ENCODE assay signal across 7 mouse cellular contexts in genomic region chr4:98107093-98107453, GRCm38 (mm10).
DNase-seq lines count a peak whose midpoint lies in the region; ATAC-seq lines count a peak whose summit lies in the region.

No protein-coding gene starts in this region.

- H3K36me3 ChIP-seq in kidney, embryonic 16.5 days (ENCODE audit: insufficient read depth, low read length): no peaks in the 10 kb centered on the region
- H3K36me3 ChIP-seq in embryonic facial prominence, embryonic 14.5 days (ENCODE audit: control insufficient read depth, insufficient read depth, low read length): 0 out of 2 replicates have a peak, but pooled peaks cover 6% of the 10 kb centered on the region
- H3K36me3 ChIP-seq in hindbrain, embryonic 11.5 days (ENCODE audit: control insufficient read depth, insufficient read depth, low read length): no peaks in the 10 kb centered on the region
- no peaks in the 10 kb centered on the region for H3K36me3 ChIP-seq in midbrain, embryonic 13.5 days

- H3K9me3 ChIP-seq in kidney, embryonic 16.5 days (ENCODE audit: low read length): no peaks in the 10 kb centered on the region
- H3K9me3 ChIP-seq in embryonic facial prominence, embryonic 14.5 days (ENCODE audit: control insufficient read depth, low read length): no peaks in the 10 kb centered on the region
- H3K9me3 ChIP-seq in hindbrain, embryonic 11.5 days (ENCODE audit: control insufficient read depth, low read length): no peaks in the 10 kb centered on the region
- no peaks in the 10 kb centered on the region for H3K9me3 ChIP-seq in midbrain, embryonic 13.5 days

- H3K27me3 ChIP-seq in kidney, embryonic 16.5 days (ENCODE audit: insufficient read depth, low read length): no peaks in the 10 kb centered on the region
- no peaks in the 10 kb centered on the region for H3K27me3 ChIP-seq in embryonic facial prominence, embryonic 14.5 days (replicated peaks; ENCODE audit: control insufficient read depth, insufficient read depth, low read length)
- no peaks in the 10 kb centered on the region for H3K27me3 ChIP-seq in hindbrain, embryonic 11.5 days (ENCODE audit: control insufficient read depth, insufficient read depth, low read length)
- peaks cover 5% of the 10 kb centered on the region; the same call in 1 of the 2 replicates for H3K27me3 ChIP-seq in midbrain, embryonic 13.5 days

- peak; percentile 13; the same call in 1 of the 2 replicates for ATAC-seq in kidney, embryonic 16.5 days (ENCODE audit: low FRiP score, low TSS enrichment)
- ATAC-seq in embryonic facial prominence, embryonic 14.5 days (ENCODE audit: low read depth): no peak
- no peak for ATAC-seq in hindbrain, embryonic 11.5 days (ENCODE audit: low FRiP score)
- ATAC-seq in midbrain, embryonic 13.5 days: no peak

- H3K4me3 ChIP-seq in kidney, embryonic 16.5 days (ENCODE audit: low read length): no peak overlapping the region
- H3K4me3 ChIP-seq in embryonic facial prominence, embryonic 14.5 days (ENCODE audit: low read depth, low read length): no peak overlapping the region
- H3K4me3 ChIP-seq in hindbrain, embryonic 11.5 days (ENCODE audit: low read depth, low read length): no peak overlapping the region
- no peak overlapping the region for H3K4me3 ChIP-seq in midbrain, embryonic 13.5 days (replicated peaks)

- H3K9ac ChIP-seq in kidney, embryonic 16.5 days (replicated peaks; ENCODE audit: low read length): no peak overlapping the region
- no peak overlapping the region for H3K9ac ChIP-seq in embryonic facial prominence, embryonic 14.5 days (ENCODE audit: low read depth, low read length)
- H3K9ac ChIP-seq in hindbrain, embryonic 11.5 days (ENCODE audit: low read depth, low read length): no peak overlapping the region
- H3K9ac ChIP-seq in midbrain, embryonic 13.5 days (replicated peaks): 0 out of 2 replicates have a peak overlapping the region, but pooled peaks have one; percentile 17

- 4% methylated on average over 4 of the region's 4 CpGs for WGBS in kidney, embryonic 16.5 days
- WGBS in embryonic facial prominence, embryonic 14.5 days: 10% methylated on average over 4 of the region's 4 CpGs
- WGBS in hindbrain, embryonic 11.5 days: 20% methylated on average over 4 of the region's 4 CpGs
- 9% methylated on average over 4 of the region's 4 CpGs for WGBS in midbrain, embryonic 13.5 days

- H3K4me1 ChIP-seq in kidney, embryonic 16.5 days (ENCODE audit: insufficient read depth, low read length): peaks cover 57% of the 10 kb centered on the region
- H3K4me1 ChIP-seq in embryonic facial prominence, embryonic 14.5 days (ENCODE audit: control insufficient read depth, insufficient read depth, low read length): peaks cover 66% of the 10 kb centered on the region
- H3K4me1 ChIP-seq in hindbrain, embryonic 11.5 days (replicated peaks; ENCODE audit: control insufficient read depth, insufficient read depth, low read length): peaks cover 21% of the 10 kb centered on the region
- peaks cover 72% of the 10 kb centered on the region for H3K4me1 ChIP-seq in midbrain, embryonic 13.5 days (replicated peaks)

- peak overlapping the region; percentile 67; the same call in 1 of the 2 replicates for H3K27ac ChIP-seq in kidney, embryonic 16.5 days (ENCODE audit: low read length)
- H3K27ac ChIP-seq in embryonic facial prominence, embryonic 14.5 days (replicated peaks; ENCODE audit: low read depth, low read length): peak overlapping the region; percentile 82
- H3K27ac ChIP-seq in hindbrain, embryonic 11.5 days (ENCODE audit: low read depth, low read length): peak overlapping the region; percentile 87
- H3K27ac ChIP-seq in midbrain, embryonic 13.5 days: peak overlapping the region; percentile 74

- no peak for DNase-seq in kidney, postnatal 14 days
- no peak for DNase-seq in embryonic facial prominence, embryonic 14.5 days (ENCODE audit: low spot score)
- no peak for DNase-seq in hindbrain, embryonic 11.5 days (ENCODE audit: low spot score)
- no peak for DNase-seq in right cerebral cortex, postnatal 14 days
- DNase-seq in adrenal gland, adult 18-20 months (ENCODE audit: low spot score in 2 of 2): no peak

- H3K4me2 ChIP-seq in kidney, embryonic 16.5 days (replicated peaks; ENCODE audit: low read depth, low read length): peak overlapping the region; percentile 43
- H3K4me2 ChIP-seq in embryonic facial prominence, embryonic 14.5 days (ENCODE audit: low read depth, low read length): peak overlapping the region; percentile 40
- no peak overlapping the region for H3K4me2 ChIP-seq in hindbrain, embryonic 11.5 days (replicated peaks; ENCODE audit: low read depth, low read length)
- peak overlapping the region; percentile 28; the same call in 1 of the 2 replicates for H3K4me2 ChIP-seq in midbrain, embryonic 13.5 days (replicated peaks)
